Mouse (Mus musculus): ENCODE results near the gene C1qbp. TPM values are rescaled to one million over a fixed set of nuclear protein-coding genes. Genes with fewer than 3 reads are reported as not detected.
A peak's percentile ranks its signal among the peaks of the same experiment; 100 is the strongest.

Gene C1qbp
- polyA plus RNA-seq, 1 experiment from 2014 or later, result 255 TPM

DNA sequence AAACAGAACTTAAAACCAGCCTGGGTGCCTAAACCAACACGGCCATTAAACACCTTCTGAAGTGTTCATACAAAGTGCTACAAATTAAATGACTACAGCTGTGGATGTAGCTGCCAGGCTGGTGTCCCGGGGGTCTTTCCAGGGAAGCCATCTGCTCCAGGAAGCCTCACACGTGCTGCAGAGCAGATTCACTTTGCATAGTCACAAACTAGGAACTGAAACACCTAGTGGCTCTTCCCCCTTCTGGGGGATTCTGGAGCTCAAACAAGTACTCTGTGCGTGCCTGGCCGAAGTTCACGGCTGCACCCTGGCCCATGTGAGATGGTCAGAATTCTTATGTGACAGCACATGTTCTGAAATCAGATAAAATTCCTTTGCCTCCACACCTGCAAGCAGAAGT is 2.6 kb downstream of the C1qbp start:
- H3K27ac ChIP-seq (ENCODE audit: low read depth, low read length), result no peak overlapping the region
- ATAC-seq (ENCODE audit: low FRiP score), result no peak
- WGBS, result 90% methylated on average over 6 of the region's 6 CpGs
- DNase-seq (ENCODE audit: low spot score, missing footprints), result no peak
- peaks cover 8% of the 10 kb centered on the region for H3K4me1 ChIP-seq (ENCODE audit: control insufficient read depth, insufficient read depth, low read length)
- H3K9me3 ChIP-seq (ENCODE audit: control insufficient read depth, low read length), result no peaks in the 10 kb centered on the region
- H3K27me3 ChIP-seq (ENCODE audit: control insufficient read depth, insufficient read depth, low read length), result no peaks in the 10 kb centered on the region
- H3K4me2 ChIP-seq, result no peak overlapping the region
- H3K9ac ChIP-seq (ENCODE audit: low read length), result no peak overlapping the region
- no peak overlapping the region for H3K4me3 ChIP-seq (ENCODE audit: low read depth, low read length)
- peaks cover 27% of the 10 kb centered on the region for H3K36me3 ChIP-seq (ENCODE audit: control insufficient read depth, insufficient read depth, low read length)

DNA sequence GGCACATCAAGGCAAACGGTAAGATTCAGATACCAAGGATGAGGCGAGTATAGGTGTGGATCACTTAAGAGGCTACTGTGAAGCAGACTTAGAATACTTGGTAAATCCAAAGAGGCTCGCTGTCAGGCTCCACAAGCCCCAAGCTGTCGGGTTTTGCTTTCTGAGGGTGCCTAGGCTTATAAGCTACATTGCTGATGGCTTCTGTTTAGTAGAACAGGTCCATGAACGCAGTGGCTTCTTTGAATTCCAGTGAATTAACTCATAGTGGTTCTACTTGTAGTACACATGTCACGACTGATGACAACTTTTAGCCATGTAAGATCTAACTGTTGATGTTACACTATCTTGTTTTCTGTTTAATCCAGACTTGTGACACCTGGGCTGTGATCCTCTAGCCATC is 5.5 kb downstream of the C1qbp start:
- Histone ChIP-seq H3K4me2 (no peak overlapping the region), H3K4me3 (ENCODE audit: low read depth, low read length) (no peak overlapping the region), H3K4me1 (ENCODE audit: control insufficient read depth, insufficient read depth, low read length) (peaks cover 8% of the 10 kb centered on the region), H3K9me3 (ENCODE audit: control insufficient read depth, low read length) (no peaks in the 10 kb centered on the region), H3K9ac (ENCODE audit: low read length) (no peak overlapping the region), H3K27ac (ENCODE audit: low read depth, low read length) (no peak overlapping the region), H3K36me3 (ENCODE audit: control insufficient read depth, insufficient read depth, low read length) (peaks cover 32% of the 10 kb centered on the region), H3K27me3 (ENCODE audit: control insufficient read depth, insufficient read depth, low read length) (no peaks in the 10 kb centered on the region)
- ATAC-seq (ENCODE audit: low FRiP score) (no peak), DNase-seq (ENCODE audit: low spot score, missing footprints) (no peak)
- WGBS, result 88% methylated on average over 6 of the region's 6 CpGs

GRCm38 (mm10) chr11:70975193-70975592 is 7.6 kb downstream of the C1qbp start:
- no peaks in the 10 kb centered on the region for H3K27me3 ChIP-seq (ENCODE audit: control insufficient read depth, insufficient read depth, low read length)
- H3K36me3 ChIP-seq (ENCODE audit: control insufficient read depth, insufficient read depth, low read length), result peaks cover 25% of the 10 kb centered on the region
- H3K27ac ChIP-seq (ENCODE audit: low read depth, low read length), result no peak overlapping the region
- no peak overlapping the region for H3K4me2 ChIP-seq
- H3K9me3 ChIP-seq (ENCODE audit: control insufficient read depth, low read length), result no peaks in the 10 kb centered on the region
- WGBS, result 74% methylated on average over 2 of the region's 2 CpGs
- H3K4me3 ChIP-seq (ENCODE audit: low read depth, low read length), result no peak overlapping the region
- no peak for ATAC-seq (ENCODE audit: low FRiP score)
- no peak for DNase-seq (ENCODE audit: low spot score, missing footprints)
- H3K9ac ChIP-seq (ENCODE audit: low read length), result no peak overlapping the region
- H3K4me1 ChIP-seq (ENCODE audit: control insufficient read depth, insufficient read depth, low read length), result no peaks in the 10 kb centered on the region

GRCm38 (mm10) chr11:70973947-70974346 is 8.9 kb downstream of the C1qbp start:
- H3K9me3 ChIP-seq (ENCODE audit: control insufficient read depth, low read length), result no peaks in the 10 kb centered on the region
- ATAC-seq (ENCODE audit: low FRiP score), result no peak

GRCm38 (mm10) chr11:70972586-70972985 is 10.2 kb downstream of the C1qbp start:
- H3K4me2 ChIP-seq, result no peak overlapping the region
- H3K4me1 ChIP-seq (ENCODE audit: control insufficient read depth, insufficient read depth, low read length), result peaks cover 10% of the 10 kb centered on the region
- no peaks in the 10 kb centered on the region for H3K27me3 ChIP-seq (ENCODE audit: control insufficient read depth, insufficient read depth, low read length)
- ATAC-seq (ENCODE audit: low FRiP score) (no peak), DNase-seq (ENCODE audit: low spot score, missing footprints) (no peak)
- 65% methylated on average over 1 of the region's 1 CpGs for WGBS
- no peak overlapping the region for H3K9ac ChIP-seq (ENCODE audit: low read length)
- H3K4me3 ChIP-seq (ENCODE audit: low read depth, low read length), result no peak overlapping the region
- no peaks in the 10 kb centered on the region for H3K9me3 ChIP-seq (ENCODE audit: control insufficient read depth, low read length)
- H3K27ac ChIP-seq (ENCODE audit: low read depth, low read length), result no peak overlapping the region
- H3K36me3 ChIP-seq (ENCODE audit: control insufficient read depth, insufficient read depth, low read length), result peaks cover 13% of the 10 kb centered on the region

More at GRCm38 (mm10) chr11:70973947-70974346, 8.9 kb downstream of the C1qbp start:
- no peak overlapping the region for H3K9ac ChIP-seq (ENCODE audit: low read length)
- H3K4me3 ChIP-seq (ENCODE audit: low read depth, low read length), result no peak overlapping the region
- H3K4me1 ChIP-seq (ENCODE audit: control insufficient read depth, insufficient read depth, low read length), result no peaks in the 10 kb centered on the region
- no peak overlapping the region for H3K4me2 ChIP-seq
- H3K36me3 ChIP-seq (ENCODE audit: control insufficient read depth, insufficient read depth, low read length), result peaks cover 25% of the 10 kb centered on the region
- no peaks in the 10 kb centered on the region for H3K27me3 ChIP-seq (ENCODE audit: control insufficient read depth, insufficient read depth, low read length)
- WGBS, result 84% methylated on average over 4 of the region's 4 CpGs
- no peak for DNase-seq (ENCODE audit: low spot score, missing footprints)
- no peak overlapping the region for H3K27ac ChIP-seq (ENCODE audit: low read depth, low read length)

DNA sequence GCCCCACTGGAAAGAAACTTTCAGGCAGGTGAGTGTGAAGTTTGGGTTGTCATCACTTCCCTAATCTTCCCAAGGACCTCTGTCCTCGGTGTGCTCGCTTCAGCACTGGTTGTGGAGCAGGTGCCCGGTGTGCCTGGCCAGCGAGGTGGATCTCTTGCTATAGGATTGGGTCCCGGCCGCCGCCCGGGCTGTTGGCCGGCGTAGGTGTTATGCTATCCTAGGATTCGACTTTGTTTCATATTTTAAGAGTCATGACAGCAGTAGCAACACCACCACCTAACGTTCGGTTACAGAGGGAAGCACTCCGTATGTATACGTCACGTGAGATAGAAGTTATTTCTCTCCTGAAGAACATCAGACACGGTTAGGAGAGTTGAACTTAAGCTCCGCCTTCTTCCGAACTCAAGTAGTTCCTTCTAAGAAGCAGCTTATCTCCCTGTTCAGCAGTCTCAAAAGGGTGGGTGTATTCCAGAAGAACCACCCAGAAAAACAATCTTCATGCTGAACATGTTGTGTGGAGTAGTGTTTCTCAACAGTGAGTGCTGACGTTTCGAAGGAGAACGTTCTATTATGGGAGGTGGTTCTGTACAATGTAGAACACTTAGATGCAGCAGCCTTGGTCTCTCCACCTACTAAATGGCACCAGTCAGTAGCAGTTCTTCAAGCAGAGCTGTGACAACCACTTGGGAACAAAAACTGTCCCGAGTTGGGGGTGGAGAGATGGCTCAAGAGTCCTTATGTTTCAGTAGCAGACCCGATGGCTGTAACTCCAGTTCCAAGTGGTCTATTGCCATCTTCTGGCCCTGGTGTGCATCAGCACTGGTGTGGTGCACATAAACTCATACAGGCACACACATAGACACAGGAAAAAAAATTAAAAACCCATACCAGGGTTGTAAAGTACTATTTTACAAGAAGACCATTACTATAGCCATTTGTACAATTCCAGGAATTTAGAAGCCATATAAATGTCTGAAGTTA is 12.0 kb downstream of the C1qbp start:
- ATAC-seq (ENCODE audit: low FRiP score), result no peak; the same call in 1 of the 2 replicates
- Histone ChIP-seq H3K9me3 (ENCODE audit: control insufficient read depth, low read length) (no peaks in the 10 kb centered on the region), H3K36me3 (ENCODE audit: control insufficient read depth, insufficient read depth, low read length) (0 out of 2 replicates have a peak, but pooled peaks cover 6% of the 10 kb centered on the region), H3K4me3 (ENCODE audit: low read depth, low read length) (peak overlapping the region; percentile 90), H3K4me2 (peak overlapping the region; percentile 90), H3K4me1 (ENCODE audit: control insufficient read depth, insufficient read depth, low read length) (peaks cover 12% of the 10 kb centered on the region), H3K27ac (ENCODE audit: low read depth, low read length) (peak overlapping the region; percentile 80; the same call in 1 of the 2 replicates), H3K9ac (ENCODE audit: low read length) (peak overlapping the region; percentile 71), H3K27me3 (ENCODE audit: control insufficient read depth, insufficient read depth, low read length) (no peaks in the 10 kb centered on the region)
- no peak for DNase-seq (ENCODE audit: low spot score, missing footprints)
- WGBS, result 18% methylated on average over 24 of the region's 24 CpGs

DNA sequence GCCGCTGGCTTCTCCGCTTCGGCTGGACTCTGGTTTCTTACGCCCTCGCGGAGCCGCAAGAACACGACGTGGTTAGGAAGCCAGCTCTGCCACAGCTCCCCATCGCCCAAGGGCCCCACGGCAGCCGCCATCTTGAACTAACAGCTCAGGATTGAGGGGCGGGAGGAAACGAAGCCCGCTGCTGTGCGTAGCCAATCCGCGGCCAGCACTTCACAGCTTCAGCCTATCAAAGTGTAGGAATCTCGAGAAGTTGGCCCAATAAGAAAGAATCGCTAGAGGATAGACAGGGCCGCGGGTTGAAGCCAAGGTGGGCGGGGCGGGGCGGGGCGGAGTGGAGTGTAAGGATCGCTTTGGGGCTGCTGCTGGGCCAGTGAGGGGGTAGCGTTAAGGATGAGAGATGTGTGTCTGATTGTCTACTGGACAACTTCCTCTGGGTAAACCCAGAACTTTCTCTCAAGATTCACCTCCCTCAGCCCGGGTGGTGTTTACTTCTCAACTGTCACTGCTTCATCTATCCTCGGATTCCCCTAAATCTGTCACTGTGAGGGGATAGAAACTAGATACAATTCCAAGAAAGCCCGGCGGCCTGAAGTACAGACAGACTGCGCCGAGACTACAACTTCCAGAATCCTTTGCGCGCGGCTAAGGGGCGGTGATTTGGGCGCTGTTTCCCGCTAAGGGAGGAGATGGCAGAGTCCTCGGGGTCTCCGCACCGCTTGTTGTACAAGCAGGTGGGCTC is 12.8 kb downstream of the C1qbp start, which contains the start of the genes Nup88 and Rpain:
Gene Nup88 (minus strand): TSS at position 153 of the 739 bp plus-strand sequence.
Gene Rpain (plus strand): TSS at position 393 of the 739 bp plus-strand sequence.
- no peaks in the 10 kb centered on the region for H3K9me3 ChIP-seq (ENCODE audit: control insufficient read depth, low read length)
- peak within 1 kb of the TSS; percentile 90 for H3K4me3 ChIP-seq (ENCODE audit: low read depth, low read length)
- H3K4me1 ChIP-seq (ENCODE audit: control insufficient read depth, insufficient read depth, low read length), result peaks cover 12% of the 10 kb centered on the region
- peak within 1 kb of the TSS; percentile 80 for H3K27ac ChIP-seq (ENCODE audit: low read depth, low read length)
- peak within 1 kb of the TSS; percentile 88 for H3K9ac ChIP-seq (ENCODE audit: low read length)
- ATAC-seq (ENCODE audit: low FRiP score) (peak; percentile 98), DNase-seq (ENCODE audit: low spot score, missing footprints) (peak; percentile 99)
- peaks cover 12% of the 10 kb centered on the region for H3K36me3 ChIP-seq (ENCODE audit: control insufficient read depth, insufficient read depth, low read length)
- H3K4me2 ChIP-seq, result peak within 1 kb of the TSS; percentile 90
- under 1% methylated on average over 43 of the region's 43 CpGs for WGBS
- no peaks in the 10 kb centered on the region for H3K27me3 ChIP-seq (ENCODE audit: control insufficient read depth, insufficient read depth, low read length)

GRCm38 (mm10) chr11:70969271-70969794 is 13.5 kb downstream of the C1qbp start:
- ATAC-seq (ENCODE audit: low FRiP score) (peak; percentile 20), DNase-seq (ENCODE audit: low spot score, missing footprints) (peak; percentile 92)
- peaks cover 16% of the 10 kb centered on the region for H3K36me3 ChIP-seq (ENCODE audit: control insufficient read depth, insufficient read depth, low read length)
- H3K9ac ChIP-seq (ENCODE audit: low read length), result peak overlapping the region; percentile 88
- peak overlapping the region; percentile 90 for H3K4me3 ChIP-seq (ENCODE audit: low read depth, low read length)
- H3K27me3 ChIP-seq (ENCODE audit: control insufficient read depth, insufficient read depth, low read length), result no peaks in the 10 kb centered on the region
- peaks cover 12% of the 10 kb centered on the region for H3K4me1 ChIP-seq (ENCODE audit: control insufficient read depth, insufficient read depth, low read length)
- 1% methylated on average over 25 of the region's 25 CpGs for WGBS
- H3K4me2 ChIP-seq, result peak overlapping the region; percentile 76
- peak overlapping the region; percentile 58 for H3K27ac ChIP-seq (ENCODE audit: low read depth, low read length)
- no peaks in the 10 kb centered on the region for H3K9me3 ChIP-seq (ENCODE audit: control insufficient read depth, low read length)
